Mouse (Mus musculus): ENCODE measurements around the gene Dnttip1.

GRCm38 (mm10) chr2:164800252-164801004, 54.6 kb downstream of the Dnttip1 start:
- TF ChIP-seq CTCF (IDR thresholded peaks at IDR 0.05; ENCODE audit: low read depth) (no peak), EP300 (IDR thresholded peaks at IDR 0.05; ENCODE audit: low read depth) (no peak)

All from liver, embryonic 14.5 days (tissue).